ENCODE assay signal across 10 mouse cellular contexts in genomic region chr13:78629041-78629727, GRCm38 (mm10).
A peak's percentile ranks its signal among the peaks of the same experiment; 100 is the strongest.
DNase-seq lines count a peak whose midpoint lies in the region; ATAC-seq lines count a peak whose summit lies in the region.
"Had no signal": no experiment of that assay in that cellular context is flagged by ENCODE, and none has a peak within 500 bp of the region (broad histone marks: within the 10 kb centered on the region; RNA-seq: fewer than 3 reads in every experiment).

No protein-coding gene starts in this region.

- H3K27ac ChIP-seq in hindbrain, embryonic 15.5 days (replicated peaks): no peak overlapping the region
- H3K27ac ChIP-seq in hindbrain, embryonic 13.5 days: no peak overlapping the region
- no peak overlapping the region for H3K27ac ChIP-seq in midbrain, embryonic 12.5 days (replicated peaks)
- H3K27ac ChIP-seq in midbrain, embryonic 16.5 days (ENCODE audit: low read length): no peak overlapping the region
- H3K27ac ChIP-seq in intestine, embryonic 16.5 days (ENCODE audit: low read length): no peak overlapping the region

- no peak overlapping the region for H3K9ac ChIP-seq in hindbrain, embryonic 15.5 days
- H3K9ac ChIP-seq in hindbrain, embryonic 13.5 days: no peak overlapping the region
- no peak overlapping the region for H3K9ac ChIP-seq in midbrain, embryonic 12.5 days (replicated peaks)
- H3K9ac ChIP-seq in midbrain, embryonic 16.5 days (ENCODE audit: low read depth, low read length): no peak overlapping the region
- no peak overlapping the region for H3K9ac ChIP-seq in intestine, embryonic 16.5 days (ENCODE audit: low read depth, low read length)

- no peak overlapping the region for H3K4me2 ChIP-seq in hindbrain, embryonic 15.5 days
- no peak overlapping the region for H3K4me2 ChIP-seq in hindbrain, embryonic 13.5 days
- H3K4me2 ChIP-seq in midbrain, embryonic 12.5 days (replicated peaks): no peak overlapping the region
- no peak overlapping the region for H3K4me2 ChIP-seq in midbrain, embryonic 16.5 days (ENCODE audit: low read length)
- no peak overlapping the region for H3K4me2 ChIP-seq in intestine, embryonic 16.5 days (ENCODE audit: low read depth, low read length)

- H3K36me3 ChIP-seq in hindbrain, embryonic 15.5 days: no peaks in the 10 kb centered on the region
- no peaks in the 10 kb centered on the region for H3K36me3 ChIP-seq in hindbrain, embryonic 13.5 days
- H3K36me3 ChIP-seq in midbrain, embryonic 12.5 days: no peaks in the 10 kb centered on the region
- H3K36me3 ChIP-seq in midbrain, embryonic 16.5 days (ENCODE audit: control insufficient read depth, insufficient read depth, low read length): no peaks in the 10 kb centered on the region
- H3K36me3 ChIP-seq in intestine, embryonic 16.5 days (ENCODE audit: control insufficient read depth, insufficient read depth, low read length): no peaks in the 10 kb centered on the region

- H3K27me3 ChIP-seq in hindbrain, embryonic 15.5 days: no peaks in the 10 kb centered on the region
- no peaks in the 10 kb centered on the region for H3K27me3 ChIP-seq in hindbrain, embryonic 13.5 days
- H3K27me3 ChIP-seq in midbrain, embryonic 12.5 days: no peaks in the 10 kb centered on the region
- no peaks in the 10 kb centered on the region for H3K27me3 ChIP-seq in midbrain, embryonic 16.5 days (ENCODE audit: control insufficient read depth, insufficient read depth, low read depth, low read length)
- no peaks in the 10 kb centered on the region for H3K27me3 ChIP-seq in intestine, embryonic 16.5 days (replicated peaks; ENCODE audit: control insufficient read depth, insufficient read depth, low read length)

- H3K4me1 ChIP-seq in hindbrain, embryonic 15.5 days (replicated peaks): peaks cover 4% of the 10 kb centered on the region; the same call in 1 of the 2 replicates
- H3K4me1 ChIP-seq in hindbrain, embryonic 13.5 days (replicated peaks): peaks cover 5% of the 10 kb centered on the region; the same call in 1 of the 2 replicates
- peaks cover 3% of the 10 kb centered on the region; the same call in 1 of the 2 replicates for H3K4me1 ChIP-seq in midbrain, embryonic 12.5 days
- H3K4me1 ChIP-seq in midbrain, embryonic 16.5 days (ENCODE audit: control insufficient read depth, insufficient read depth, low read length): no peaks in the 10 kb centered on the region
- H3K4me1 ChIP-seq in intestine, embryonic 16.5 days (ENCODE audit: control insufficient read depth, insufficient read depth, low read length): no peaks in the 10 kb centered on the region

- WGBS in hindbrain, embryonic 15.5 days: 28% methylated on average over 10 of the region's 10 CpGs
- whole genome bisulfite sequencing in hindbrain, embryonic 13.5 days: 26% methylated on average over 10 of the region's 10 CpGs
- WGBS in midbrain, embryonic 12.5 days: 27% methylated on average over 10 of the region's 10 CpGs
- WGBS in midbrain, embryonic 16.5 days: 26% methylated on average over 10 of the region's 10 CpGs
- 30% methylated on average over 10 of the region's 10 CpGs for WGBS in intestine, embryonic 16.5 days

- ATAC-seq in hindbrain, embryonic 15.5 days (ENCODE audit: low FRiP score, low read depth): peak; percentile 38; the same call in 1 of the 2 replicates
- no peak for ATAC-seq in hindbrain, embryonic 13.5 days (ENCODE audit: low FRiP score)
- ATAC-seq in midbrain, embryonic 12.5 days (ENCODE audit: low FRiP score, low read depth): peak; percentile 52; the same call in 1 of the 2 replicates
- ATAC-seq in midbrain, embryonic 16.5 days: no peak
- peak; percentile 55 for ATAC-seq in intestine, embryonic 16.5 days
- no peak for ATAC-seq in erythroid progenitor cell, adult 5-6 weeks (replicated peaks; ENCODE audit: low FRiP score, poor library complexity, severe bottlenecking)
- ATAC-seq in granulocyte monocyte progenitor cell, adult 5-6 weeks (replicated peaks; ENCODE audit: poor library complexity, severe bottlenecking): no peak
- ATAC-seq: activated CD4-positive, CD25-positive, alpha-beta regulatory T cell, adult 4 months had no signal

- H3K4me3 ChIP-seq in hindbrain, embryonic 15.5 days: no peak overlapping the region
- no peak overlapping the region for H3K4me3 ChIP-seq in hindbrain, embryonic 13.5 days
- no peak overlapping the region for H3K4me3 ChIP-seq in midbrain, embryonic 12.5 days
- no peak overlapping the region for H3K4me3 ChIP-seq in midbrain, embryonic 16.5 days (ENCODE audit: low read depth, low read length)
- H3K4me3 ChIP-seq in intestine, embryonic 16.5 days (ENCODE audit: low read length): no peak overlapping the region

- DNase-seq in urinary bladder, postnatal 4 days (ENCODE audit: low spot score in 2 of 2): no peak
- DNase-seq: heart, adult 11 months had no signal

- no peaks in the 10 kb centered on the region for H3K9me3 ChIP-seq in hindbrain, embryonic 15.5 days
- no peaks in the 10 kb centered on the region for H3K9me3 ChIP-seq in hindbrain, embryonic 13.5 days
- H3K9me3 ChIP-seq in midbrain, embryonic 12.5 days: no peaks in the 10 kb centered on the region
- no peaks in the 10 kb centered on the region for H3K9me3 ChIP-seq in midbrain, embryonic 16.5 days (replicated peaks; ENCODE audit: control insufficient read depth, low read length, poor library complexity, severe bottlenecking)
- no peaks in the 10 kb centered on the region for H3K9me3 ChIP-seq in intestine, embryonic 16.5 days (ENCODE audit: control insufficient read depth, low read length)

Comparison
In these comparisons a context has a peak if more than half of its experiments do, and no peak if none do; other contexts are left out.
1. ATAC-seq: peak in hindbrain, embryonic 15.5 days (single experiment), midbrain, embryonic 12.5 days (single experiment) and intestine, embryonic 16.5 days (single experiment); none in hindbrain, embryonic 13.5 days (single experiment), midbrain, embryonic 16.5 days (single experiment), erythroid progenitor cell, adult 5-6 weeks (single experiment) and granulocyte monocyte progenitor cell, adult 5-6 weeks (single experiment).